Mouse (Mus musculus) urinary bladder, postnatal 25 days (tissue): Measurements from ENCODE around the gene Cpne2.

Source experiments
- DNase-seq: peaks from one replicate; pipeline ENCODE4 v3.0.0; 2022; ENCODE audit warnings: low spot score

Cpne2 gene

DNA sequence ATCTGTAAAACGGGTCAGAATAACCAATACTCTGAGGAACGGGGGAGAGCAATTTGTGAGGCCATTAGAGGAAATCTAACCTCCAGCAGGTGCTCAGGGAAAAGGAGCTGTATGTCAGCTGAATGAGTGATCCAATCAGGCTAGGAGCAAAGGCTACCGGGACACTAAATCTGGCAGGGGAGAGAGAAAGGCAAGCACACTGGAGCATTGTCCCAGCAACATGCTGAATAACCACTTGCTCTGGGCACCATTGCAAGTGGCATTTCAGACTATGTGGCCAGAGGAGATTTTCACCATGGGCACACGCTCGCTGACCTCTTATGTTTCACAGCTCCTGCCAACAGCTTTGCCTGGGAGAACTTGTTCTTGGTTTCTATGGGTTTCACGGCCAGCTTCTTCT lies 49.8 kb downstream of the Cpne2 start:
- no peak for DNase-seq

DNA sequence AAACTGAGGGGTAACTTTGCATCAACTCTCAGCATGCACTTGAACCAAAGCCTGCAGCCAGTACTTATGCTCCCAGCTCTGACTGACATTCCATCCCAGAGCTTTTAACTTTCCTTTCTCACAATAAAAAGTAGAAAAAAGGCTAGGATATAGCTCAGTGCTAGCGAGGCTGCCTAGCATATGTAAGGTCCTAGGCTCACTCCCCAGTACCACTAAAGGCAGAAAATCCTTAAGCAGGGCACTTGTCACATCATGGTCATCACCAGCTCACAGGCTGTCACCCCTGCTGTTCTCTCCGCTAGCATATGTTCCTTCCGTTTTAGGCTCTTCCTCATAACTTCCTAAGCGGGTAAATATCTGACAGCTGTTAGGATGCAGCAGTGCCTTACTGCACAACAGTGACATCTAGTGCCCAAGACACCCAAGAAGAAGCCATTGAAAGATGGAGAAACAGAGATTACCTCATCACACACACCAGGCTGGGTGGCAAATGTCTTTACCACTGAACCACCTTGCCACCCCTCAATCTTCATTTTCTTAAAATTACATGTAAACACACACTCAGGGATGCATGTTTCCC lies 51.5 kb downstream of the Cpne2 start:
- no peak for DNase-seq

DNA sequence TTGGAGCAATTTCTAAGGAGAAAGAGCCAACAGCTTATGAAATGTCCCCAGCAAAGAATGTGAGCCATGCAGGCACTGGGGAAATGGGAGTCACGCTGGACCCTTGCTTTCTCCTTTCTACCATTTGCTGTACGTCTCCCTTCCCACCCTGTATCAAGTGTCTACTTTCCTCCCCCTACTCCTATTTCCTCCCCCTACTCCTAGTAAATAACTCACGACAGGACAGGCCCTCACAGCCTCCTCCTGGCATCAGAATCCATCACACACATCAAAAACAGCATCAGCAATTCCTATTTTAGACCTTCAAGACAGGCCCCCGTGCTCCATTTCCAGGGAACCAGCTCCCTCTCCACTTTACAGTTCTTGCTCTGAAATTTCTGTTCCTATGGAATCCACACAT lies 58.9 kb downstream of the Cpne2 start:
- DNase-seq = no peak

DNA sequence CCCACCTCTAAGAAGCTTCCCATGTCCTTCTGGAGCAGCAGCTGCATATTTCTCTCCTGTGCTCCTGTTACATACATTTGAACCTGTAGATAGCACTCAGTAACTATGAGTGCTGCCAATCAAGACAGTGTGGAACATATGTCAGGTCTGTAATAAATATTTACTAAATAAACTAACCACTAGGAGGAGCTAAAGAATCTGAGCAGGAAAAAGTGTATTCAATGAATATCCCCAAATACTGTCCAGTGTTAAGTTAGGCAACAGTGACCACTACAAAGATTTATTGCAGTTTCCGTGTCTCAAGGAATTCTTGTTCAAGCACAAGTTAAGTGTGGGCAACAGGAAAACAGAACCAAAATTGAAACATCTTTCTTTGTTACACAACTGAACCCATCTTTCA lies 61.4 kb downstream of the Cpne2 start:
- DNase-seq = no peak

DNA sequence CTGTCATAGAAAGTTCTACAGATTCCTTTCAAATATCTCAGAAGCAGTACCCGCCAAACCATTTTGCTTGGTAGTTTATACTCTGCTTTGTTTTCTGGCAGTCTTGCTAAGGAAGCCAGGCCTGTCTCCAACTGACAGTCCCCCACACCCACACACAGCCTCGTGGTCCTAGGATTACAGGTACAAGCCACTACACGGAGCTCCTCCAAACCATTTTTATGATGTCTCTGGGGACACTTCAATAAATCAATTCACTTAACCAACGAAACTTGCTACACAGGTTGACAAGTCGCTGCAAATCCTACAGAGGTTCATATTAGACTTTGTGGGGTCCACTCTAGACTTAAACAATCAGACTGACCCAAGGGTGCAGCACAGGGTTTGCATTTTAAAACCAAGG lies 67.7 kb downstream of the Cpne2 start:
- DNase-seq = no peak

DNA sequence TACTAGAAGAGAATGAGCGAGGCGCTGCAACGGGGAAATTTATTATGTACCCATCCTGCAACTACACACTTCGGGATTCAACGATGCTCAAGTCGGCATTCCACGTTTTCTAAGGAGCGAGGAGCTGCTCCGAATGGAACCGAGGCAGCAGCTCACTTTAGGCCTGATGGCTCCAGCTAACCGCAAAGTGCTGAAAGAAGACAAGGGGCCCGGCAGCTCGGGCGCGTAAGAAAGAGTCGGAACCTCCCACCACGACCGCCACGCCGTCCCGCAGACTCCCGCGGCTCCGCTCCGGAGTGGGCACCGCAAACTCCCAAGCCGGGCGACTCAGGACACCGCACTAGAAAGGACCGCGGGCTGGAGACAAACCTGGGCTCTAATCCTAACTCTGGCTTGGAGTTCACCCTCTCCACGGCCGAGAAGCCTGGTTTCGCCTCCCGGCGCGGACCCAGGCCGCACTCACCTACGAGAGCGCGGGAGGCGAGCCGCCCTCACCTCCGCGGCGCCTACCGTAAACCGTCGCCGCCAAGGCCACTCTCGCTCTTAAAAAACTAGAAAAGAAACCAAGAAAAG lies 68.3 kb downstream of the Cpne2 start:
- DNase-seq = peak; percentile 19

DNA sequence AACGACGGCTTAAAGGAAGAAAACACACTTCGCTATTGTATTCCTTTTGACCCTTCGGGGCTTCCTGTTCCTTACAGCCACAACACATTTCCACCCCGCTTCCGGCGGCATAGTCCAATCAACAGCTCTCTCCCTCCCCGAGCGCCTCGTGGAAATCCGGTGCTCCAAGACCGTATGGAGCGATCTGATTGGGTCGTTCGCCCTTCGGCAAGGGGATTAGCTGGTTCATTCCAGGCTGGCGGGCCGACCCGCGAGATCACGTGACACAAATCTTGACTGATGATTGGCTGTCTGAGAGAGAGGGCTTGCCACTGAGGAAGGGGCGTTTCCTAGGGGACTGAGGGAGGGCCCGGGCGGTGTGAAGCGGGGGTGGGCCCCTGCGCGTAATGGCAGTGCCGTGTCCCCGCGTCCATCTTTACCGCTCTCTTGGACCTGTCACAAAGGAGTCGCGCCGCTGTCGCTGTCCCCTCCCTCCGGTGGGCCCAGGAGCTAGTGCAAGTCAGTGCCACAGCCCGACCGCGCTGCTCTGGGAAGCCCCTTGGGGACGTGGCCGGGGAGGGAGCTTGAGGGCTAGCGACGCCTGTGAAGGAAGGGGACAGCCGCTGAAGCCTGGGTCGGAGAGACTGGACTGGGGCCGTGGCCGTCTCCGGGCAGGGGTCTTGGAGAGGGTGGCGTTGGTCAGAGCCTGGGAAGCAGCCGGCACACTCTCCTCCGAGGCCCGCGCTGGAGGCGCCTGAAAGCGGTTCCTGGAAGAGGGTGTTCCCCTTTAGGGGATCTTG lies 69.0 kb downstream of the Cpne2 start, which contains the start of the genes Rspry1 and Fam192a:
Gene Rspry1, plus strand, starts transcription at position 331 of the 779 bp plus-strand sequence.
Gene Fam192a, minus strand, starts transcription at position 391 of the 779 bp plus-strand sequence.
- DNase-seq = peak; percentile 97

DNA sequence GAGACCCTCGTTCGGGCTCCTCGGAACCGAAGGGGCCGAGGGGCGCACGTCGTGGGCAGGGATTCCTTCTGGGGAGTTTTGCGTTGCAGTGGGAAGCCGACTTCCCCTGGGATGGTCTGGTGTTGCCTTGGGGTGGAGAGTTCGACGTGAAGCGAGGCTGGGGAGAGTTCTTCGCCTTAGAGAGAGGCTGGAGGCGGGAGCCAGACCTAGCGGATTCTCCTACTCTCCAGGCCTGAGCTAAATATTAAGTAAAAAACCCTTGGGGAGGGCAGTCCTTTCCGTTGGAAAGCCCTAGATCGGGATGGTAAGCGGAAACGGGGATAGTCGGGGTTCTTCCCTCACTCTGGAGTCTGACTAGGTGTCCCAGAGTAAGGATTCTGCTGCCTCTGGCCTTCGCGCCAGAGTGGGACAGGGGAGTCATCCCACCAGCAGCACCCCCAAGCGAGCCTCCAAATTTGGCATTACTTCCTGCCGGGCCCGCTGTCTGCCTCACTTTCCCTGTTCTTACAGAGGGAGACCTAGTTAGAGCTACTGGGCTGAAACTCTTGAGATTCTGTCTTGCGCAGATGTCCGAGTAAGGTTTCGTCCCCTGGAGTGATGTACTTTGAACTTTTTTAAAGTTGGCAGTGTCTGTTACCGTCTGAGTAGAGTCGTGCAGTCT lies 69.8 kb downstream of the Cpne2 start:
- peak; percentile 8 for DNase-seq

DNA sequence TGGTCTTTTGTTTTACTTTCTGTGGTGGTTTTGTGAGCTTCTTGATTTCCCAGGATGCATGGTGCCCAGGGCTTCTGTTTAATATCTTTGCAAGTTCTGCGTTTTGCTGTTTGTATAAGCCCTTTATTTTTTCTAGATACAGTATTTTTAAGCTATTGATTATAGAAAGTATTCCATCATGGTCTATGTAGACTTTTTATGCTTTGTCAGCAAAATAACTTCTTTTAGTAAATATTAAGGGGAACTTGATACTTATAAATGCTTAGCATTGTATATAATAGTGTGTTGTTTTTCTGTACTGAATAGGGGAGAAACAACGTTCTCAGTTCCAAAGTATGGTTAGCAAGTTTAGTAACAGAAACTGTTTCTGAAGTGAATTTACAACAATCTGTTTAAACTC lies 71.2 kb downstream of the Cpne2 start:
- DNase-seq = no peak

DNA sequence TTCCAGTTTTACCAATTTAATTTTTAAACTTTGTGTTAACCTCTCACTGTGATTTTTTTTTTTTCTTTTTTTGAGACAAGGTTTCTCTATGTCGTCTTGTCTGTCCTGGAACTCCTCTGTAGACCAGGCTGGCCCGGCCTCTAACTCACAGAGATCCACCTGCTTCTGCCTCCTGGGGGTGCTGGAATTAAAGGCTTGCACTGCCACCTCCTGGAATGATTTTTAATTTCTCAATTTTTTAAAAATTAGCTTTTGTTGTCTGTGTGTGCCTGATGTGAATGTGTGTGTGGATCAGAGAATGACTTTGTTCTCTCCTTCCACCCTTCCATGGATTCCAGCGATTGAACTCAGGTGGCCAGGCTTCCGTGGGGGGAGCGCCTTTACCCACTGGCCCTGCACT lies 74.3 kb downstream of the Cpne2 start:
- no peak for DNase-seq
